Mouse (Mus musculus) stomach, embryonic 14.5 days (tissue): Measurements from ENCODE around the gene Gbgt1. TPM values are rescaled to one million over a fixed set of nuclear protein-coding genes. Genes with fewer than 3 reads are reported as not detected.

Experiments
- ATAC-seq: fragments of 200-750 bp; cut with Nextera tagmentation; 2 replicates; pipeline ENCODE4 v1.8.0; 2017; ENCODE audit warnings: low read depth, moderate TSS enrichment; ENCODE audit not compliant: insufficient number of reproducible peaks, insufficient read depth, low FRiP score
- H3K27ac ChIP-seq: fragments of 300-500 bp; sonication (generic); 2 replicates; pipeline ENCODE4 v1.5.1; 2014; ENCODE audit warnings: mild to moderate bottlenecking, low read length, moderate library complexity, mixed read lengths
- H3K27me3 ChIP-seq: fragments of 300-500 bp; sonication (generic); 2 replicates; pipeline ENCODE4 v1.6.1; 2014; ENCODE audit warnings: low read length, control low read depth, mixed read lengths; ENCODE audit not compliant: control insufficient read depth, insufficient read depth
- H3K36me3 ChIP-seq: fragments of 300-500 bp; sonication (generic); 2 replicates; pipeline ENCODE4 v1.6.1; 2014; ENCODE audit warnings: mild to moderate bottlenecking, control low read depth, low read length, moderate library complexity, mixed read lengths; ENCODE audit not compliant: control insufficient read depth, insufficient read depth
- H3K4me1 ChIP-seq: fragments of 300-500 bp; sonication (generic); 2 replicates; pipeline ENCODE4 v1.6.1; 2014; ENCODE audit warnings: low read length, control low read depth, mixed read lengths; ENCODE audit not compliant: control insufficient read depth, insufficient read depth
- H3K4me2 ChIP-seq: fragments of 300-500 bp; sonication (generic); replicated peaks from 2 replicates; pipeline ENCODE4 v1.6.1; 2014; ENCODE audit warnings: low read depth, low read length, control low read depth
- H3K4me3 ChIP-seq: fragments of 300-500 bp; sonication (generic); 2 replicates; pipeline ENCODE4 v1.5.1; 2014; ENCODE audit warnings: low read depth, low read length, control low read depth
- H3K9ac ChIP-seq: fragments of 300-500 bp; sonication (generic); replicated peaks from 2 replicates; pipeline ENCODE4 v1.6.1; 2014; ENCODE audit warnings: low read depth, mild to moderate bottlenecking, control low read depth, low read length, moderate library complexity, mixed read lengths
- H3K9me3 ChIP-seq: fragments of 300-500 bp; sonication (generic); 2 replicates; pipeline ENCODE4 v1.6.1; 2016; ENCODE audit warnings: low read depth, low read length, control low read depth; ENCODE audit not compliant: control insufficient read depth
- WGBS: fragments of 180-500 bp; shearing (Covaris S2); extraction: QIAGEN DNeasy Blood & Tissue Kit; methylation state at CpG from one replicate; pipeline ENCODE4 v1.1.7; 2014; 5-methylcytosine and 5-hydroxymethylcytosine counted together
- polyA plus RNA-seq: library from polyadenylated mRNA; unstranded; fragments of >200 nt; fragmentation: Nextera tagmentation; extraction: Ambion mirVana; gene quantifications from 2 replicates; pipeline ENCODE4 v1.2.1, GENCODE M21; 2014

Gene Gbgt1
- polyA plus RNA-seq, 1 experiment from 2014 or later: 3.1 TPM

GRCm38 (mm10) chr2:28543894-28544293 lies 47.2 kb downstream of the Gbgt1 start:
- Histone ChIP-seq H3K4me3 (no peak overlapping the region), H3K27ac (no peak overlapping the region), H3K9me3 (no peaks in the 10 kb centered on the region), H3K27me3 (no peaks in the 10 kb centered on the region), H3K4me2 (no peak overlapping the region), H3K36me3 (peaks cover 55% of the 10 kb centered on the region), H3K9ac (no peak overlapping the region), H3K4me1 (peaks cover 19% of the 10 kb centered on the region)
- no peak for ATAC-seq
- WGBS: 93% methylated on average over 8 of the region's 8 CpGs

GRCm38 (mm10) chr2:28545976-28546375 lies 49.3 kb downstream of the Gbgt1 start:
- Histone ChIP-seq H3K4me2 (no peak overlapping the region), H3K27ac (no peak overlapping the region), H3K9ac (no peak overlapping the region), H3K4me3 (no peak overlapping the region), H3K27me3 (no peaks in the 10 kb centered on the region), H3K9me3 (no peaks in the 10 kb centered on the region), H3K4me1 (no peaks in the 10 kb centered on the region), H3K36me3 (peaks cover 74% of the 10 kb centered on the region)
- no peak for ATAC-seq

- Histone ChIP-seq H3K9ac (no peak overlapping the region), H3K27me3 (no peaks in the 10 kb centered on the region), H3K4me1 (no peaks in the 10 kb centered on the region), H3K9me3 (no peaks in the 10 kb centered on the region), H3K27ac (no peak overlapping the region), H3K36me3 (peaks cover 80% of the 10 kb centered on the region), H3K4me3 (no peak overlapping the region), H3K4me2 (no peak overlapping the region)
- no peak for ATAC-seq
- 78% methylated on average over 6 of the region's 6 CpGs for WGBS
Observed at GRCm38 (mm10) chr2:28546560-28546959, 49.9 kb downstream of the Gbgt1 start.

GRCm38 (mm10) chr2:28547237-28548172 lies 50.8 kb downstream of the Gbgt1 start:
- H3K36me3 ChIP-seq: peaks cover 83% of the 10 kb centered on the region
- no peaks in the 10 kb centered on the region for H3K4me1 ChIP-seq
- H3K4me3 ChIP-seq: no peak overlapping the region
- no peak overlapping the region for H3K4me2 ChIP-seq
- H3K27ac ChIP-seq: no peak overlapping the region
- no peaks in the 10 kb centered on the region for H3K9me3 ChIP-seq
- no peak overlapping the region for H3K9ac ChIP-seq
- H3K27me3 ChIP-seq: no peaks in the 10 kb centered on the region
- WGBS: 55% methylated on average over 11 of the region's 11 CpGs
- ATAC-seq: peak; percentile 53; the same call in 1 of the 2 replicates

- no peaks in the 10 kb centered on the region for H3K4me1 ChIP-seq
- no peak for ATAC-seq
- no peaks in the 10 kb centered on the region for H3K9me3 ChIP-seq
- H3K27me3 ChIP-seq: no peaks in the 10 kb centered on the region
- H3K4me3 ChIP-seq: no peak overlapping the region
- no peak overlapping the region for H3K27ac ChIP-seq
- WGBS: 88% methylated on average over 13 of the region's 13 CpGs
- peaks cover 74% of the 10 kb centered on the region for H3K36me3 ChIP-seq
- no peak overlapping the region for H3K4me2 ChIP-seq
- no peak overlapping the region for H3K9ac ChIP-seq
Observed at GRCm38 (mm10) chr2:28549157-28549556, 52.5 kb downstream of the Gbgt1 start.

GRCm38 (mm10) chr2:28552301-28552700 lies 55.6 kb downstream of the Gbgt1 start:
- ATAC-seq: no peak
- WGBS: 89% methylated on average over 5 of the region's 5 CpGs
- Histone ChIP-seq H3K9me3 (no peaks in the 10 kb centered on the region), H3K9ac (no peak overlapping the region), H3K27me3 (no peaks in the 10 kb centered on the region), H3K4me1 (no peaks in the 10 kb centered on the region), H3K27ac (no peak overlapping the region), H3K36me3 (peaks cover 49% of the 10 kb centered on the region), H3K4me2 (no peak overlapping the region), H3K4me3 (no peak overlapping the region)

Other genes with a start within 250 kb of the Gbgt1 start
- gene Ppp1r26, start 50.1 kb upstream of the Gbgt1 start, polyA plus RNA-seq: 4.4 and 4.7 TPM in 2 replicates
- 1.1 and 1.4 TPM in 2 replicates for gene 1700007K13Rik, start 30.6 kb upstream of the Gbgt1 start, polyA plus RNA-seq
- 58.5 and 59.3 TPM in 2 replicates for gene Mrps2, start 28.8 kb upstream of the Gbgt1 start, polyA plus RNA-seq
- gene Gm10134, start 9.2 kb downstream of the Gbgt1 start, polyA plus RNA-seq: 6.6 and 7.5 TPM in 2 replicates
- 36.2 and 38.6 TPM in 2 replicates for gene Ralgds, start 16.2 kb downstream of the Gbgt1 start, polyA plus RNA-seq
- gene Cel, start 66.5 kb downstream of the Gbgt1 start, polyA plus RNA-seq: 28.9 TPM in 1 of 2 replicates, not detected in the other
- gene Gtf3c5, start 86.9 kb downstream of the Gbgt1 start, polyA plus RNA-seq: 29.0 and 30.5 TPM in 2 replicates
- 0.55 and 0.56 TPM in 2 replicates for gene Gfi1b, start 125.1 kb downstream of the Gbgt1 start, polyA plus RNA-seq
- gene Tsc1, start 144.3 kb downstream of the Gbgt1 start, polyA plus RNA-seq: 20.5 and 22.7 TPM in 2 replicates
- gene Spaca9, start 202.8 kb downstream of the Gbgt1 start, polyA plus RNA-seq: 1.6 and 2.1 TPM in 2 replicates
- gene Ak8, start 203.3 kb downstream of the Gbgt1 start, polyA plus RNA-seq: 0.42 and 0.59 TPM in 2 replicates